Mouse (Mus musculus) brain, embryonic 14.5 days (tissue): ENCODE data around the gene Anks1b. TPM values are rescaled to one million over a fixed set of nuclear protein-coding genes. Genes with fewer than 3 reads are reported as not detected.

Experiments
- DNase-seq: peaks from one replicate; pipeline ENCODE4 v3.0.0-alpha.2; 2011; ENCODE audit warnings: low read depth
- CTCF ChIP-seq: fragments of 200-500 bp; IDR thresholded peaks from 2 replicates; pipeline ENCODE4 v1.5.1; 2012; ENCODE audit warnings: inconsistent platforms, mild to moderate bottlenecking, moderate library complexity, borderline replicate concordance; ENCODE audit not compliant: insufficient read depth, insufficient read length; ENCODE audit errors: extremely low read depth
- POLR2A ChIP-seq: fragments of 200-500 bp; IDR thresholded peaks from 2 replicates; pipeline ENCODE4 v1.6.1; 2012; ENCODE audit warnings: mild to moderate bottlenecking, inconsistent platforms, borderline replicate concordance; ENCODE audit not compliant: poor library complexity, insufficient read depth, insufficient read length, severe bottlenecking; ENCODE audit errors: extremely low read depth
- polyA plus RNA-seq: library from polyadenylated mRNA; depleted of rRNA; stranded (reverse); fragments of >200 nt; gene quantifications from 2 replicates; pipeline ENCODE4 v1.2.3, GENCODE M21; 2012

The Anks1b gene
- polyA plus RNA-seq, 1 experiment: 67.7 TPM

- DNase-seq: no peak
- TF ChIP-seq POLR2A (no peak), CTCF (no peak)
Observed at GRCm38 (mm10) chr10:90759929-90760328, 886.6 kb downstream of the Anks1b start.

DNA sequence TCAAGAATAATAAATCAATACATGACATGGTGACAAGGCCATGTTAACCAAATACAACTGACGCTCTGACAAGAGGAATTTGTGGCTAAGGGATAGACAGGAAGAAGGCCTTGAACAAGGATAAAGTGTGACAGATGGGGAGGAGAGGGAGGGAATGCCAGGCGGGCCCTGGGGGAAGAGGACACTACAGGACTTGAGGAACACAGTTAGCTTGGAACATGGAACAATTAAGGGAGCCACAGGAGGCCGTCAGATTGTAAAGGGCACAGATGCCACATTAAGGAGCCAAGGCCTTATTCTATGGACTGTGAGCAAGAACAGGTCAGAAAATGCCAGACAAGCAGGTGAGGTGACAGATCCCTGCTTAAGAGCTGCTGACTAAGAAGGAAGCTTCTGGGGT, 893.0 kb downstream of the Anks1b start:
- DNase-seq: no peak
- no peak for TF ChIP-seq POLR2A
- TF ChIP-seq CTCF: no peak

GRCm38 (mm10) chr10:90770403-90770955, 897.2 kb downstream of the Anks1b start:
- TF ChIP-seq CTCF (no peak), POLR2A (no peak)
- DNase-seq: peak; percentile 44

GRCm38 (mm10) chr10:90771046-90771445, 897.7 kb downstream of the Anks1b start:
- peak; percentile 57 for DNase-seq

DNA sequence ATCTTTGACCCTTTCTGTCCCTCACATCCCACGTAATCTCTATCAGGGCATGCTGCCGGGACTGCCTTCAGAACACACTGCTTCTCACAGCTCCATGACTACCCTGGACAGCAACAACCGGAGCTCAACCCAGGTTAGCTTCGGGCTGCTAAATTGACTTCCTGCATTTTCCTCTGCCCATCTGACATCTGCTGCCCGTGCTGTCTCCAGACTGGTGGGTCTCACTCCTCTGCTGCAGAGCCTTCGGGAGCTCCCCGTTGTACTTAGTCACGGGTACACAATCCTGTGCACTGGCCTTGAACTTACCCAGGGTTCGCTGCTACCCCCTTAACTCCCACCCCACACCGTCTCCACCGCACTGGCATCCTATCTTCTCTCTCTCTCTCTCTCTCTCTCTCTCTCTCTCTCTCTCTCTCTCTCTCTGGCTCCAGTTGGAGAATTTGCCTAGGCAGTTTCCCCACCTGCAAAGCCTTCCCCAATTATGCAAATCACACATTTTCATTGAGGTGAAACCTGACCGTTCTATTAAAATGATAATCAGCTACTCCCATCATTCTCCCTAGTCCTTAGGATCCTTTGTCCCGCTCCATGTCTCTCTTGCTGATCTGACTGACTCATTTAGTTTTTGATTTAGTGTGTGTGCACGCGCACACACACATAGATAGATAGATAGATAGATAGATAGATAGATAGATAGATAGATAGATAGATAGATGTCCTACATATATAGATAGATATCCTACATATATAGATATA, 898.3 kb downstream of the Anks1b start:
- TF ChIP-seq POLR2A (no peak), CTCF (no peak)
- DNase-seq: peak; percentile 57

More at GRCm38 (mm10) chr10:90771046-90771445, 897.7 kb downstream of the Anks1b start:
- TF ChIP-seq POLR2A (no peak), CTCF (no peak)

DNA sequence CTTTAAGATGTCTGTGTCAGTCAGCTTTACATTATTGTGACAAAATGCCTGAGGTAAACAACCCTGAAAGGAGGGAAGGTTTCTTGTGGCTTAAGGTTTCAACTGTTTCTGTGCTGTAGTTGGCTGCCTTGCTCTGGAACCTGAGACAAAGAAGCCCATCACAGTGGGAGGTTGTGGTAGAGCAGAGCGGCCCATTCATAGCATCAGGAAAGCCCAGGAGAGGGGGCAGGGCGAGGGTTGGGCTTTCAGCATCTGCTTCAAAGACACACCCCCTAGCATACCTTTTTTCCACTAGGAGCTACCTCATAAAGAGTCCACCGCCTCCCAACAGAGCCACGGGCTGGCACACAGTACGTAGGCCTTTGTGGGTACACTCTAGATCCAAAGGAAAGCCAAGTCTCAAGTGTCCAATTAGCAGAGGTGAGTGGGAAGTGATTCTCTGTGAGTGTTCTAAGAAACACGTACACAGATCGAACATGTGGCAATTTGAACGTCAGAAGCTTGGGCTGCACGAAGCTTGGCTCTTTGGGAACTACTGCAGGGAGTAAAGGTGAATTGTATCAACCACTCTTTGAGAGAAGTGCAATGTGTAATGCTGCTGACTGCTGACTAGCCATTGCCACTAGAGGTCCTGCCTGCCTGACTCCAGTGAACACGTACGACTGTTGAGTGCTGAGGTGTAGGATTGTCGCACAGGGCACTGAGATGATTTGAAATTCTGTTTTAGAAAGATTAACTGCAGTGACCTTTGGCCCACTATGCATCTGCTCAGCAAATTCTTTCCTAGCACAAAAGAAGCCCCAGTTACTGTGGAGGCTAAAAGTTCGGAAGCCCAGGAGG, 906.5 kb downstream of the Anks1b start:
- TF ChIP-seq CTCF (peak; percentile 18; the same call in 1 of the 2 replicates), POLR2A (no peak)
- DNase-seq: no peak

- peak; percentile 47 for DNase-seq
- TF ChIP-seq CTCF: no peak
- TF ChIP-seq POLR2A: no peak
Observed at GRCm38 (mm10) chr10:90784981-90785650, 911.8 kb downstream of the Anks1b start.

- no peak for DNase-seq
- TF ChIP-seq POLR2A: no peak
- TF ChIP-seq CTCF: no peak
Observed at GRCm38 (mm10) chr10:90785680-90786079, 912.4 kb downstream of the Anks1b start.

DNA sequence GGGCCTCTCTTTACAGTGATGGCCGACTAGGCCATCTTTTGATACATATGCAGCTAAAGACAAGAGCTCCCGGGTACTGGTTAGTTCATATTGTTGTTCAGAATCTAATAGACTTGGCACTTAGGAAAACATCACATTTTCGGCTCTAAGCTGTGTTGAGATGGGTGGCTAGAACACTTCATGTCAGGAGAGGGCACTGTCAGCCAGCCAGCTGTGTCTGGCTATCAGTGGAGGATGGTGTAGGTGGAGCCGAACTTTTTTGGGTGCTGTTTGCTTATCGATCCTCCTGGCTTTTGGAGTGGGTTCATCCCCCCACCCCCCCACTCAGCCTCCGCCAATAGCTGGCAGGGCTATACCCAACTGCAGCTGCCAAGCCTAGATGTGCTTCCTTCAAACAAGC, 929.8 kb downstream of the Anks1b start:
- DNase-seq: no peak
- TF ChIP-seq CTCF: peak; percentile 29; the same call in 1 of the 2 replicates
- no peak for TF ChIP-seq POLR2A

DNA sequence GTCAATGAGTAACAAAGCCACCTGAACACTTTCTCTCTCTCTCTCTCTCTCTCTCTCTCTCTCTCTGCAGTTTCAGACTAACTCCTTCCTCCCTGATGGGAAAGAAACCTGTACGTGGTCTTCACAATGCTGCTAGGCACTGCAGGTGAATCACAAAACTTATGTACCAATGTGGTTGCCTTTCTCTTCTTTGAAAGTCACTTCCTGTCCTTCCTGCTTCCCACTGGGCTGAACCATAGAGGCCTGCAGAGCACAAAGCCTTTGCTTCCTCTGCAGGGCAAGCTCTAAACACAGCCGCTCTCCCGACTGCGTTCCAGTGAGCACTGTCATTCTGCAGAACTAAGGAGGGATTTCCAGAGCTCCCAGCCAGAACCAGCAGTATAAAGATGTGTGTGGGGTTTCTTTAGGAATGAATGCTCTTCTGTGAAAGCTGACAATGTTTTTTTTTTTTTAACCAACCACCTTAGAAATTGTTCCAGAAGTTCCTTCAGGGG, 931.3 kb downstream of the Anks1b start:
- DNase-seq: no peak
- TF ChIP-seq CTCF (no peak), POLR2A (no peak)
